Mouse (Mus musculus) embryonic fibroblast, embryonic 13.5 days (primary cell): ENCODE measurements around the gene Edem3. TPM values are rescaled to one million over a fixed set of nuclear protein-coding genes. Genes with fewer than 3 reads are reported as not detected.

Source experiments
- H3K27ac ChIP-seq: 2 replicates; pipeline ENCODE4 v1.5.1; 2012; ENCODE audit warnings: low read length, control low read depth, inconsistent platforms; ENCODE audit not compliant: insufficient read depth
- H3K4me1 ChIP-seq: 2 replicates; pipeline ENCODE4 v1.6.1; 2011; ENCODE audit warnings: low read length; ENCODE audit not compliant: control insufficient read depth, insufficient read depth
- H3K4me3 ChIP-seq: 2 replicates; pipeline ENCODE4 v1.5.1; 2011; ENCODE audit warnings: mild to moderate bottlenecking, control low read depth, low read length; ENCODE audit not compliant: insufficient read depth
- CTCF ChIP-seq: IDR thresholded peaks from 2 replicates; pipeline ENCODE4 v1.5.1; 2011; ENCODE audit warnings: mild to moderate bottlenecking, control low read depth, low read length, moderate library complexity, borderline replicate concordance; ENCODE audit not compliant: insufficient read depth
- POLR2A ChIP-seq: IDR thresholded peaks from 2 replicates; pipeline ENCODE4 v1.6.1; 2011; ENCODE audit warnings: low read depth, mild to moderate bottlenecking, control low read depth, low read length, moderate library complexity
- polyA plus RNA-seq: library from polyadenylated mRNA; stranded (reverse); fragments of >200 nt; gene quantifications from 2 replicates; pipeline ENCODE4 v1.2.4, GENCODE M21; 2011; ENCODE audit warnings: low read depth; ENCODE audit not compliant: missing spikeins, insufficient read length

Edem3 gene
- polyA plus RNA-seq, 1 experiment, result 40.1 TPM

- no peak for TF ChIP-seq CTCF
- TF ChIP-seq POLR2A, result no peak
- no peak overlapping the region for H3K4me3 ChIP-seq
- H3K4me1 ChIP-seq, result no peaks in the 10 kb centered on the region; the same call in 1 of the 2 replicates
- H3K27ac ChIP-seq, result no peak overlapping the region
Measured at GRCm38 (mm10) chr1:151716024-151716710, 39.0 kb upstream of the Edem3 start.

- Histone ChIP-seq H3K4me1 (no peaks in the 10 kb centered on the region; the same call in 1 of the 2 replicates), H3K27ac (no peak overlapping the region), H3K4me3 (no peak overlapping the region)
- no peak for TF ChIP-seq POLR2A
Measured at GRCm38 (mm10) chr1:151717624-151718023, 37.5 kb upstream of the Edem3 start.

- Histone ChIP-seq H3K4me1 (no peaks in the 10 kb centered on the region; the same call in 1 of the 2 replicates), H3K27ac (no peak overlapping the region)
Measured at GRCm38 (mm10) chr1:151718575-151718974, 36.6 kb upstream of the Edem3 start.

GRCm38 (mm10) chr1:151719911-151720310, 35.3 kb upstream of the Edem3 start:
- Histone ChIP-seq H3K4me1 (no peaks in the 10 kb centered on the region; the same call in 1 of the 2 replicates), H3K27ac (no peak overlapping the region), H3K4me3 (no peak overlapping the region)
- TF ChIP-seq POLR2A (no peak), CTCF (no peak)

More at GRCm38 (mm10) chr1:151718575-151718974, 36.6 kb upstream of the Edem3 start:
- H3K4me3 ChIP-seq, result no peak overlapping the region
- TF ChIP-seq POLR2A, result no peak
- TF ChIP-seq CTCF, result no peak

- H3K27ac ChIP-seq, result no peak overlapping the region
- no peak overlapping the region for H3K4me3 ChIP-seq
- TF ChIP-seq POLR2A (no peak), CTCF (no peak)
- H3K4me1 ChIP-seq, result peaks cover 2% of the 10 kb centered on the region; the same call in 1 of the 2 replicates
Measured at GRCm38 (mm10) chr1:151720566-151720965, 34.6 kb upstream of the Edem3 start.

- Histone ChIP-seq H3K27ac (no peak overlapping the region), H3K4me1 (peaks cover 2% of the 10 kb centered on the region; the same call in 1 of the 2 replicates), H3K4me3 (no peak overlapping the region)
- no peak for TF ChIP-seq POLR2A
- TF ChIP-seq CTCF, result no peak
Measured at GRCm38 (mm10) chr1:151721357-151721983, 33.7 kb upstream of the Edem3 start.

- TF ChIP-seq POLR2A, result no peak
- TF ChIP-seq CTCF, result no peak
- Histone ChIP-seq H3K4me1 (peaks cover 2% of the 10 kb centered on the region; the same call in 1 of the 2 replicates), H3K27ac (no peak overlapping the region), H3K4me3 (no peak overlapping the region)
Measured at GRCm38 (mm10) chr1:151723771-151724170, 31.4 kb upstream of the Edem3 start.

GRCm38 (mm10) chr1:151725590-151725989, 29.6 kb upstream of the Edem3 start:
- Histone ChIP-seq H3K27ac (no peak overlapping the region), H3K4me1 (0 out of 2 replicates have a peak, but pooled peaks cover 2% of the 10 kb centered on the region), H3K4me3 (no peak overlapping the region)
- TF ChIP-seq POLR2A, result no peak
- TF ChIP-seq CTCF, result no peak

- H3K4me1 ChIP-seq, result 0 out of 2 replicates have a peak, but pooled peaks cover 2% of the 10 kb centered on the region
- H3K27ac ChIP-seq, result no peak overlapping the region
- TF ChIP-seq CTCF (no peak), POLR2A (no peak)
- no peak overlapping the region for H3K4me3 ChIP-seq
Measured at GRCm38 (mm10) chr1:151726358-151726757, 28.8 kb upstream of the Edem3 start.

GRCm38 (mm10) chr1:151728141-151728540, 27.0 kb upstream of the Edem3 start:
- no peak overlapping the region for H3K4me3 ChIP-seq
- TF ChIP-seq CTCF (no peak), POLR2A (no peak)
- H3K4me1 ChIP-seq, result 0 out of 2 replicates have a peak, but pooled peaks cover 2% of the 10 kb centered on the region
- no peak overlapping the region for H3K27ac ChIP-seq

GRCm38 (mm10) chr1:151737146-151737545, 18.0 kb upstream of the Edem3 start:
- Histone ChIP-seq H3K4me3 (no peak overlapping the region), H3K4me1 (no peaks in the 10 kb centered on the region), H3K27ac (no peak overlapping the region)
- TF ChIP-seq POLR2A (no peak), CTCF (no peak)
